Comparison of ENCODE assay signal across 25 mouse cellular contexts in genomic region chr5:36598883-36599282, GRCm38 (mm10).
"Had no signal": no experiment of that assay in that cellular context is flagged by ENCODE, and none has a peak within 500 bp of the region (broad histone marks: within the 10 kb centered on the region; RNA-seq: fewer than 3 reads in every experiment).

No protein-coding gene starts in this region.

- ATAC-seq: intestine, embryonic 16.5 days had no signal

- H3K9ac ChIP-seq: heart, embryonic 12.5 days; hindbrain, embryonic 13.5 days; hindbrain, embryonic 15.5 days; kidney, embryonic 15.5 days; limb, embryonic 12.5 days; liver, embryonic 13.5 days had no signal

- H3K4me2 ChIP-seq: heart, embryonic 12.5 days; hindbrain, embryonic 13.5 days; hindbrain, embryonic 15.5 days; kidney, embryonic 15.5 days; limb, embryonic 12.5 days; liver, embryonic 11.5 days; liver, embryonic 13.5 days had no signal

- H3K4me1 ChIP-seq: heart, embryonic 12.5 days; hindbrain, embryonic 13.5 days; hindbrain, embryonic 15.5 days; kidney, embryonic 15.5 days; limb, embryonic 10.5 days had no signal

- H3K27ac ChIP-seq: heart, embryonic 10.5 days; hindbrain, embryonic 10.5 days; hindbrain, embryonic 13.5 days; hindbrain, embryonic 15.5 days; hindbrain, postnatal 0 days; kidney, embryonic 15.5 days; kidney, postnatal 0 days; left cerebral cortex, adult 2 months; limb, embryonic 10.5 days; limb, embryonic 12.5 days; liver, embryonic 13.5 days had no signal

- H3K9me3 ChIP-seq: heart, embryonic 10.5 days; heart, embryonic 12.5 days; hindbrain, embryonic 10.5 days; hindbrain, embryonic 13.5 days; hindbrain, embryonic 15.5 days; kidney, embryonic 15.5 days; limb, embryonic 10.5 days; limb, embryonic 12.5 days; liver, embryonic 13.5 days had no signal

- H3K4me3 ChIP-seq: heart, embryonic 10.5 days; heart, embryonic 12.5 days; hindbrain, embryonic 10.5 days; hindbrain, embryonic 13.5 days; hindbrain, embryonic 15.5 days; kidney, embryonic 15.5 days; layer of hippocampus, adult 2 months; left cerebral cortex, adult 2 months; limb, embryonic 10.5 days; limb, embryonic 12.5 days; liver, embryonic 13.5 days had no signal

- H3K27me3 ChIP-seq: heart, embryonic 12.5 days; hindbrain, embryonic 13.5 days; hindbrain, embryonic 15.5 days; kidney, embryonic 15.5 days; limb, embryonic 12.5 days; liver, embryonic 13.5 days had no signal

- DNase-seq: gastrocnemius, postnatal 14 days; heart, adult 18-20 months; heart, postnatal 10 days; heart, postnatal 4 days; kidney, adult 11 months; kidney, adult 2 months; kidney, adult 9 months; kidney, postnatal 25 days; kidney, postnatal 4 days; liver; liver, embryonic 13.5 days had no signal
